Mouse (Mus musculus) adrenal gland (tissue): Measurements from ENCODE around the gene Clec1b.

Experiments used
- intact Hi-C: fragments of 180-260 bp; cut with DNase I; formaldehyde crosslinking; loops from one replicate; pipeline ENCODE4 v1.15.1; 2025

Clec1b gene

GRCm38 (mm10) chr6:129407324-129407723 is 10.2 kb downstream of the Clec1b start:
- intact Hi-C loops, result no loop called here

- intact Hi-C loops, result no loop called here
Observed at GRCm38 (mm10) chr6:129408562-129408961, 11.5 kb downstream of the Clec1b start, which contains the start of gene Clec9a. Clec9a (plus strand) TSS chr6:129408862.

GRCm38 (mm10) chr6:129414177-129414576 is 17.1 kb downstream of the Clec1b start:
- intact Hi-C loops, result no loop called here

GRCm38 (mm10) chr6:129422311-129422710 is 25.2 kb downstream of the Clec1b start:
- intact Hi-C loops, result no loop called here

GRCm38 (mm10) chr6:129423040-129423733 is 26.1 kb downstream of the Clec1b start:
- intact Hi-C loops, result no loop called here

- intact Hi-C loops, result no loop called here
Observed at GRCm38 (mm10) chr6:129423734-129424072, 26.6 kb downstream of the Clec1b start.

- intact Hi-C loops, result no loop called here
Observed at GRCm38 (mm10) chr6:129425217-129425616, 28.1 kb downstream of the Clec1b start.

GRCm38 (mm10) chr6:129425812-129426211 is 28.7 kb downstream of the Clec1b start:
- intact Hi-C loops, result no loop called here

GRCm38 (mm10) chr6:129427281-129427680 is 30.2 kb downstream of the Clec1b start:
- intact Hi-C loops, result no loop called here

- intact Hi-C loops, result no loop called here
Observed at GRCm38 (mm10) chr6:129434239-129434638, 37.1 kb downstream of the Clec1b start.

- intact Hi-C loops, result no loop called here
Observed at GRCm38 (mm10) chr6:129436025-129436424, 38.9 kb downstream of the Clec1b start.

- intact Hi-C loops, result no loop called here
Observed at GRCm38 (mm10) chr6:129438033-129438432, 40.9 kb downstream of the Clec1b start.

GRCm38 (mm10) chr6:129449743-129450142 is 52.6 kb downstream of the Clec1b start:
- intact Hi-C loops, result no loop called here

GRCm38 (mm10) chr6:129451411-129452039 is 54.4 kb downstream of the Clec1b start, which contains the start of gene Clec1a:
Clec1a (minus strand) TSS chr6:129452000.
- intact Hi-C loops, result no loop called here
